In genomic region chr17:47594183-47594968, GRCm38 (mm10) we compare ENCODE assay signal across 8 mouse cellular contexts. TPM values are rescaled to one million over a fixed set of nuclear protein-coding genes. Genes with fewer than 3 reads are reported as not detected.
DNase-seq lines count a peak whose midpoint lies in the region; ATAC-seq and TF ChIP-seq lines count a peak whose summit lies in the region.

No protein-coding gene starts in this region.

- H3K27ac ChIP-seq in layer of hippocampus, adult 2 months: peak overlapping the region; percentile 85
- peak overlapping the region; percentile 90 for H3K27ac ChIP-seq in forebrain, embryonic 13.5 days
- H3K27ac ChIP-seq in hindbrain, postnatal 0 days: peak overlapping the region; percentile 72
- peak overlapping the region; percentile 99 for H3K27ac ChIP-seq in liver, embryonic 12.5 days
- peak overlapping the region; percentile 74 for H3K27ac ChIP-seq in neural tube, embryonic 14.5 days (ENCODE audit: low read depth, low read length)

- ATAC-seq in forebrain, embryonic 13.5 days: no peak
- no peak for ATAC-seq in hindbrain, postnatal 0 days
- ATAC-seq in liver, embryonic 12.5 days: no peak
- ATAC-seq in neural tube, embryonic 14.5 days (ENCODE audit: low read depth): no peak

- H3K9ac ChIP-seq in forebrain, embryonic 13.5 days: peak overlapping the region; percentile 78
- peak overlapping the region; percentile 65 for H3K9ac ChIP-seq in hindbrain, postnatal 0 days (replicated peaks; ENCODE audit: low read length)
- H3K9ac ChIP-seq in liver, embryonic 12.5 days: peak overlapping the region; percentile 99
- H3K9ac ChIP-seq in neural tube, embryonic 14.5 days (replicated peaks; ENCODE audit: low read depth, low read length): peak overlapping the region; percentile 67

- peaks cover 46% of the 10 kb centered on the region for H3K4me1 ChIP-seq in forebrain, embryonic 13.5 days
- H3K4me1 ChIP-seq in hindbrain, postnatal 0 days (ENCODE audit: insufficient read depth, low read length): no peaks in the 10 kb centered on the region
- peaks cover 78% of the 10 kb centered on the region for H3K4me1 ChIP-seq in liver, embryonic 12.5 days
- peaks cover 18% of the 10 kb centered on the region for H3K4me1 ChIP-seq in neural tube, embryonic 14.5 days (ENCODE audit: control insufficient read depth, insufficient read depth, low read length)

- peak overlapping the region; percentile 87 for H3K4me3 ChIP-seq in layer of hippocampus, adult 2 months
- H3K4me3 ChIP-seq in forebrain, embryonic 13.5 days: peak overlapping the region; percentile 73
- peak overlapping the region; percentile 63 for H3K4me3 ChIP-seq in hindbrain, postnatal 0 days (ENCODE audit: low read length)
- peak overlapping the region; percentile 96 for H3K4me3 ChIP-seq in liver, embryonic 12.5 days
- peak overlapping the region; percentile 68 for H3K4me3 ChIP-seq in neural tube, embryonic 14.5 days (ENCODE audit: low read depth, low read length)

- peak overlapping the region; percentile 97 for H3K4me2 ChIP-seq in forebrain, embryonic 13.5 days
- peak overlapping the region; percentile 93 for H3K4me2 ChIP-seq in hindbrain, postnatal 0 days (ENCODE audit: low read depth, low read length)
- peak overlapping the region; percentile 94 for H3K4me2 ChIP-seq in liver, embryonic 12.5 days
- peak overlapping the region; percentile 75 for H3K4me2 ChIP-seq in neural tube, embryonic 14.5 days (ENCODE audit: low read depth, low read length)

- H3K9me3 ChIP-seq in forebrain, embryonic 13.5 days (replicated peaks): no peaks in the 10 kb centered on the region
- H3K9me3 ChIP-seq in hindbrain, postnatal 0 days (ENCODE audit: low read length): no peaks in the 10 kb centered on the region
- H3K9me3 ChIP-seq in liver, embryonic 12.5 days (replicated peaks): no peaks in the 10 kb centered on the region
- no peaks in the 10 kb centered on the region for H3K9me3 ChIP-seq in neural tube, embryonic 14.5 days (ENCODE audit: control insufficient read depth, low read length)

- WGBS in forebrain, embryonic 13.5 days: under 1% methylated on average over 38 of the region's 43 CpGs
- WGBS in hindbrain, postnatal 0 days: under 1% methylated on average over 42 of the region's 43 CpGs
- WGBS in liver, embryonic 12.5 days (ENCODE audit: insufficient replicate concordance): under 1% methylated on average over 41 of the region's 43 CpGs
- WGBS in neural tube, embryonic 14.5 days: under 1% methylated on average over 41 of the region's 43 CpGs

- no peaks in the 10 kb centered on the region for H3K27me3 ChIP-seq in forebrain, embryonic 13.5 days
- no peaks in the 10 kb centered on the region for H3K27me3 ChIP-seq in hindbrain, postnatal 0 days (ENCODE audit: insufficient read depth, low read length)
- H3K27me3 ChIP-seq in liver, embryonic 12.5 days (replicated peaks): no peaks in the 10 kb centered on the region
- no peaks in the 10 kb centered on the region for H3K27me3 ChIP-seq in neural tube, embryonic 14.5 days (ENCODE audit: control insufficient read depth, insufficient read depth, low read length)

- TF ChIP-seq CTCF in layer of hippocampus, adult 2 months (conservative IDR thresholded peaks at IDR 0.05): no peak
- no peak for TF ChIP-seq CTCF in hindbrain, postnatal 0 days (IDR thresholded peaks at IDR 0.05; ENCODE audit: low read depth)

- H3K36me3 ChIP-seq in forebrain, embryonic 13.5 days (ENCODE audit: poor library complexity, severe bottlenecking): peaks cover 13% of the 10 kb centered on the region
- H3K36me3 ChIP-seq in hindbrain, postnatal 0 days (ENCODE audit: insufficient read depth, low read length): no peaks in the 10 kb centered on the region
- peaks cover 45% of the 10 kb centered on the region for H3K36me3 ChIP-seq in liver, embryonic 12.5 days
- no peaks in the 10 kb centered on the region for H3K36me3 ChIP-seq in neural tube, embryonic 14.5 days (ENCODE audit: control insufficient read depth, insufficient read depth, low read length)

- DNase-seq in layer of hippocampus, adult 2 months (ENCODE audit: low spot score in 2 of 2): no peak
- DNase-seq in layer of hippocampus, adult 9-10 months (ENCODE audit: low spot score): no peak
- DNase-seq in adrenal gland, postnatal 10 days: peak; percentile 64
- DNase-seq in hindbrain, postnatal 0 days (ENCODE audit: low spot score): peak; percentile 26
- DNase-seq in adipocyte (ENCODE audit: low spot score): no peak

RNA-seq across cellular contexts. Expression of gene Bysl, which starts 16.9 kb away (rescaled TPM):
- 10 to 100 TPM; 18.1 to 18.2 TPM for total RNA-seq in layer of hippocampus, adult 2 months (2021)
- total RNA-seq in adrenal gland, postnatal 10 days (2021): 10 to 100 TPM; 14.1 to 16.6 TPM
- polyA plus RNA-seq in forebrain, embryonic 13.5 days (2015; fragmentation: Nextera tagmentation; extraction: Ambion mirVana): 29.7 and 33.2 TPM in 2 replicates
- 20.2 and 25.7 TPM in 2 replicates for total RNA-seq in hindbrain, postnatal 0 days (2014; rRNA removed)
- 25.3 and 27.1 TPM in 2 replicates for polyA plus RNA-seq in hindbrain, postnatal 0 days (2015; fragmentation: Nextera tagmentation; extraction: Ambion mirVana)
- 34.6 and 35.2 TPM in 2 replicates for polyA plus RNA-seq in liver, embryonic 12.5 days (2016; fragmentation: Nextera tagmentation; extraction: Ambion mirVana)
- polyA plus RNA-seq in neural tube, embryonic 14.5 days (2014; fragmentation: Nextera tagmentation; extraction: Ambion mirVana): 32.7 and 35.0 TPM in 2 replicates

RNA-seq across cellular contexts. Expression of gene Med20, which starts 17.0 kb away (rescaled TPM):
- total RNA-seq in layer of hippocampus, adult 2 months (2021): 10 to 100 TPM; 31.6 to 36.0 TPM
- 10 to 100 TPM; 38.1 to 39.8 TPM for total RNA-seq in adrenal gland, postnatal 10 days (2021)
- polyA plus RNA-seq in forebrain, embryonic 13.5 days (2015; fragmentation: Nextera tagmentation; extraction: Ambion mirVana): 42.6 and 45.2 TPM in 2 replicates
- total RNA-seq in hindbrain, postnatal 0 days (2014; rRNA removed): 27.9 and 40.9 TPM in 2 replicates
- polyA plus RNA-seq in hindbrain, postnatal 0 days (2015; fragmentation: Nextera tagmentation; extraction: Ambion mirVana): 27.3 and 27.9 TPM in 2 replicates
- 31.2 and 32.6 TPM in 2 replicates for polyA plus RNA-seq in liver, embryonic 12.5 days (2016; fragmentation: Nextera tagmentation; extraction: Ambion mirVana)
- polyA plus RNA-seq in neural tube, embryonic 14.5 days (2014; fragmentation: Nextera tagmentation; extraction: Ambion mirVana): 38.1 and 43.4 TPM in 2 replicates

RNA-seq across cellular contexts. Expression of gene Gm20517, which starts 17.0 kb away (rescaled TPM):
- total RNA-seq in layer of hippocampus, adult 2 months (2021): 1 to 10 TPM; 4.4 to 5.5 TPM
- total RNA-seq in adrenal gland, postnatal 10 days (2021): 1 to 10 TPM; 2.8 to 5.5 TPM
- 1.7 and 3.0 TPM in 2 replicates for polyA plus RNA-seq in forebrain, embryonic 13.5 days (2015; fragmentation: Nextera tagmentation; extraction: Ambion mirVana)
- total RNA-seq in hindbrain, postnatal 0 days (2014; rRNA removed): 4.6 and 4.8 TPM in 2 replicates
- 1.2 and 1.6 TPM in 2 replicates for polyA plus RNA-seq in hindbrain, postnatal 0 days (2015; fragmentation: Nextera tagmentation; extraction: Ambion mirVana)
- 2.3 and 2.7 TPM in 2 replicates for polyA plus RNA-seq in liver, embryonic 12.5 days (2016; fragmentation: Nextera tagmentation; extraction: Ambion mirVana)
- polyA plus RNA-seq in neural tube, embryonic 14.5 days (2014; fragmentation: Nextera tagmentation; extraction: Ambion mirVana): 2.3 and 2.9 TPM in 2 replicates

RNA-seq across cellular contexts. Expression of gene Usp49, which starts 36.1 kb away (rescaled TPM):
- total RNA-seq in layer of hippocampus, adult 2 months (2021): 10 to 100 TPM; 11.5 to 12.3 TPM
- total RNA-seq in adrenal gland, postnatal 10 days (2021): 1 to 10 TPM; 6.8 to 9.0 TPM
- polyA plus RNA-seq in forebrain, embryonic 13.5 days (2015; fragmentation: Nextera tagmentation; extraction: Ambion mirVana): 10.2 and 11.2 TPM in 2 replicates
- total RNA-seq in hindbrain, postnatal 0 days (2014; rRNA removed): 20.7 and 25.5 TPM in 2 replicates
- polyA plus RNA-seq in hindbrain, postnatal 0 days (2015; fragmentation: Nextera tagmentation; extraction: Ambion mirVana): 4.2 and 4.9 TPM in 2 replicates
- 5.0 and 6.2 TPM in 2 replicates for polyA plus RNA-seq in liver, embryonic 12.5 days (2016; fragmentation: Nextera tagmentation; extraction: Ambion mirVana)
- 5.9 and 6.5 TPM in 2 replicates for polyA plus RNA-seq in neural tube, embryonic 14.5 days (2014; fragmentation: Nextera tagmentation; extraction: Ambion mirVana)

Comparison
In these comparisons a context has a peak if more than half of its experiments do, and no peak if none do; other contexts are left out.
1. DNase-seq: peak in adrenal gland, postnatal 10 days (single experiment) and hindbrain, postnatal 0 days (single experiment); none in layer of hippocampus, adult 2 months (0 of 2), layer of hippocampus, adult 9-10 months (single experiment) and adipocyte (single experiment).
2. Peak in every context shown above with its lines, with median percentiles within 50 percentile points of each other: H3K27ac ChIP-seq, H3K4me3 ChIP-seq, H3K4me2 ChIP-seq and H3K9ac ChIP-seq.